Mouse (Mus musculus): ENCODE results near the gene Asic2. TPM values are rescaled to one million over a fixed set of nuclear protein-coding genes. Genes with fewer than 3 reads are reported as not detected.
A peak's percentile ranks its signal among the peaks of the same experiment; 100 is the strongest.

Asic2 gene
- total RNA-seq, 2 experiments from 2014 or later = 0.21 to 0.23 TPM

DNA sequence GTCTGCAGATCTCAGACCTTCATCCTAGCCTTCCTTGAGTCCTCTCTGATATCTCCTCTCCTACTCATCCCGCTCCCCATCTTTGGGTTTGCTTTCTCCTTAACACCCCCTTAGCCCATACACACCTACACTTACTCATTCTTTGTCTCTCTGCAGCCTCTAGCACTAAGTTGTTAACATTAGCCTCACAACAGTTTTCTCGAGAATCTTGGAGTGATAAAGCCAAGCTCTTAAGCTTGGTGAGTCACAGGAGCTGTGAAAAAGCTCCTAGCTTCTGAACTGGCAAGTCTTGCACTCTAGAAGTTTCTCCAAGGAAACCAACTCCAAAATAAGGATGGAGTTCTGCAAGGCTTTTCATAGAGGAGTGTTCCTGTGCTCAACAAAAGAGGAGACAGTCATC lies 803.4 kb downstream of the Asic2 start:
- DNase-seq = no peak

DNA sequence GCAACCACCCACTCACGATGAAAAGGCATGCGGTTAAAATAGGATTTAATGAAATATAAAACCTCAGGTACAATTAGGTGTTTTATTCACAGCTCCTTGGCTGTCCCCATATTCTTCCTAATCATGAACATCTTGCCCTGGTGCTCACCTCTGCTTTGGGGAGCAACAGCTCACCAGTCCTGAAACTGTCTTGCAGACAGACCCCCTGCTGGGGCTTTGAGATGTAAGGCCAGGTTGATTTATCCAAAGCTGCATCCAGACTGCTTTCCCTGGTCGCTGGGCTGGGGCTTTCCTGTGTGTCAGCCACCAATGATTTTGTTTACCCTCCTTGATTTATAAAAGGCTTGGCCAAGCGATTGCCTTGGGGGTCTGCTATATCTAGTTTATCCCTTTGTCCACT lies 805.2 kb downstream of the Asic2 start:
- no peak for DNase-seq

DNA sequence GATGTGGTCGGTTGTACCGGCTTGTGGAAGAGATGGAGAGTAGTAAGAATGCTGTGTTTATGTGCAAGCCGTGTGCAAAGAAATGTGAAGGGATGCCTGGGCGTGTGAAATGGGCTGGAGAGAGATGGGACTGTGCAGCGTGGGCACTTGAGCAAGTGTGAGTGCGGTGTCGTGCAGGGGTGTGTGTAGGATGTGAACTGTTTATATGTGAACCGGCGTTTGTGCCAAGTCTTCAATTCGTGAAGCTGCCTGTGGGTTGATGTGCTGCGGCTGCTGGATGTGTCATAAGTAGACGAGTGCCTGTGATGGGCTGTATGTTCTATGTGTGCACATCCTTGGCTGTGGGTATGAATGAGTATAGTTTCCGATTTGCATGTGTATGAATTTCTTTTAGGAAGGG lies 814.4 kb downstream of the Asic2 start:
- DNase-seq = no peak

DNA sequence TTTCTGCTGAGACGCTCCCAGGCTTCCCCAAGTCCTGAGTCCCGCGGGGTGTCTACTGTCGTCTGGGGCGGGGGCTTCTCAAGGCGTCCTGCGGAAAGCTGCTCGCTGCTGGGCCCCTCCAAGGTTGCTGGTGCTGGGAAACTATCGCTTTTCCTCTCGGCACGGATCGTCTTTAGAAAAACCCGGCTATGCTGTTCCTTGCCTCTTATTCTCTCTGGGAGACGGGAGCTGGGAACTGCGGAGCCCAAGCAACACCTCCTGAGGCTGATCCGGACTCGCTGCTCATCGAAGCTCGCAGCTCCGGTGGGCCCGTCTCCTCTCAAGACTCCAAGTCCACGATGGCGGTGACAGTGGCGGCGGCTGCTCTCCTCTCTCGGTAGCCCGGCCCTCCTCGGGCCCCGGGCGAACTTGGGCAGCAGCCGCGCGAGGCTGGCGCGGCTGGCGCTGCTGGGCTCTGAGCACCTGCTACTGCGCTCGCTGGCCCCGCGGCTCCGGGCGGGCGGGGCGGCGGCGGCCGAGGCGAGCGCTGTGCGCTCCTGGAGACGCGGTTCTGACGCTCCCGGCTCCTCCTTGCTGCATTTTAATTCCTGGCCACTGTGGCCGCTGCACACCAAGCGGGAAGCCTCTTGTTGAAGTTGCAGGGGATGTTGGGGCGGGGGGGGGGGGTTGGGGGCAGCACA lies 815.0 kb downstream of the Asic2 start:
- peak; percentile 13 for DNase-seq

DNA sequence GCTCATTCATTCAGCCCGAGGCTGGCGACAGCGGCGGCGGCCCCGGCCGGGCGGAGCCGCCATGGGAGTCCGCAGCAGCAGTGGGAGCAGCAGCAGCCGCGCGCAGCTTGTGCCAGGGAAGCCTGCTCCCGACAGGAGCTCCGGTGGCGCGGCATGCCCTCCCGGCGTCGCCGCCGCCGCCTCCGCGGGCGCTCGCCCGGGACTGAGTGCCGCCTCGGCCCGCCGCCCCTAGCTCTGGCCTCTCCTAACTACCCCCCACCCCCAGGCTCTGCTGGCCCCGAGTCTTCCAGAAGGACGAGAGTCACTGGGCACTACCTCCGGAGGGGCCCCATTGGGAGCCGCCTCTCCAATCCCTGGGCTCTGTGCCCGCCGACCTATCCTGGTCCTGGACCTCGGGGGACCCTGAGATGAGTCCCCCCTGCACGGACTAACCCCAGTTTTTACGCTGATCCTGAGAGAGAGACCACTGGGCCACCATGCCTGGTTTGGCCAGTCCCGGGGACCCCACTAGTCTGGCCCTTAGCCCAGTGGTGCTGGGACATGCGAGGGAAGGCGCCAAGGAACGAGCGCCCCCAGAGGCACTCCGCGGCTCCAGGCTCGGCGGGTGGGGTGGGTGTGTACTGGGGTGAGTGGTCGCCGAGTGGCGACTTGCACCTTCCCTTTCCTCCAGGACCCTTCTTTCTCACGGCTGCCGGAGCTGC lies 815.6 kb downstream of the Asic2 start:
- DNase-seq = peak; percentile 13

DNA sequence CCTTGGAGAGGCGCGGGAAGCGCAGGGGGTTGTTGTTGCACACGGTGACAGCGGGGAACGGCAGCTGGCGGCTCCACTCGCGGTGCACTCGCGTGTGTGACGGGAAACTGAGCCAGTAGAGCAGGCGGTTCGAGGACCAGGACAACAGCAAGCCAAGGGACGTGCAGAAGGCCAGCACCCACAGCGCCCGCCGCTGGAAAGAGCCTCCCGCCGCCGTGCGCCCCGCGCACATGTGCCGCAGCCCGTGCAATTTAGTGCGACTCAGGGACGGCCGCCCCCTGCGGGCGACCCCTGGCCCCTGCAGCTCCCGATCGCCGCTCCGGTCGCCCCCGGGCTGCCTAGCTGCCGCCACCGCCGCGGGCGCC lies 816.3 kb downstream of the Asic2 start:
- DNase-seq = peak; percentile 17

DNA sequence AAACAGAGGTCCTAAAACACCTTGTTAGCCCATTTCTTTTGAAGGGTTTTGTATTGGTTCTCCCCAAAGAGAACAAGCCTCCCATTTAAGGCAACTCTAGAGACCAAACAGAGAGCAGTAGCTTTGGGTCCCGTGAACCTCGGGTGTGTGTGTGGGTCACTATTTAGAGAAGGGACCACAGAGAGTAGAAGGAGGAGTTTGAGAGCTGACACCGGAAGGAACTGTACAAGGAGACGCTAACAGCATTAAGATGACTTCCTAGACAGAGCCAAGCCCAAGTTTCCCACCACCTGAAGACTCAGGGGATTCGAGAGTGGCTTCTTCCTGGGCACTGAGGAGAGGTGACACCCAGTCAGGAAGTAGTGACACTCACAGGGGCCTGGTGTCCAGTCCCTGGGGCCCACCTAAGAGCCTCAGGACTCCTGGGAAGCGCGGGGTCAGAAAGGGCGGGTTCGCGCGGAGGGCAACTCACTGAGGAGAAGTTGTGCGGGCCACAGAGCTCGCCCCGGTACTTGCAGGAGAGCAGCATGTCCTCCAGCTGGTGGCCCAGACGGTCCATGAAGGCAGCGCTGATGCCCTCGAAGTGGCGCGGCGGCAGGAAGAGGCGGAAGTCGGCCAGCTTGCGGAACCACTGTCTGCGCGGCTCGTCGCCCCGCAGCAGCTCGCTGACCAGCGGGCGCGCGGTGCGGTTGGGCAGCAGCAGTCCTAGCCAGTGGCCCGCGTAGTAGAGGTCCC lies 816.8 kb downstream of the Asic2 start:
- peak; percentile 7 for DNase-seq

DNA sequence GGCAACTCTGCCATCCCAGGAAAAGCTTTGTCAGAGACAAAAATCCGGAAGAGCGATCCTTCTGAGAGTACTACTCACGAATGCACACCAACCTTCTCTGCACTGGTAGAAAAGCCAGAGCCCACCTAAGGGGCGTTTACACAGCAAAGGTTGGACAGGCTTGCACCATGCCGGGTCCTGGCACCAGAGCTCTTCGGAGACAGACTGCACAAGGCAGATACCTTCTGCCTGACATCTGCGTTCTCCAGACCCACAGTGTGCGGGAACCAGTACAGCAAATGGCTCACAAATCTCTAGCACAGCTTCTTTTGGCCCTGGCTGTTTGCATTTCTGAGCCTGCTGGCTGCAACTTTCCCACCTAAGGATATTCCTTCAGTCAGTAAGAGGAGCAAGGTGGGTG lies 817.6 kb downstream of the Asic2 start:
- DNase-seq = no peak

DNA sequence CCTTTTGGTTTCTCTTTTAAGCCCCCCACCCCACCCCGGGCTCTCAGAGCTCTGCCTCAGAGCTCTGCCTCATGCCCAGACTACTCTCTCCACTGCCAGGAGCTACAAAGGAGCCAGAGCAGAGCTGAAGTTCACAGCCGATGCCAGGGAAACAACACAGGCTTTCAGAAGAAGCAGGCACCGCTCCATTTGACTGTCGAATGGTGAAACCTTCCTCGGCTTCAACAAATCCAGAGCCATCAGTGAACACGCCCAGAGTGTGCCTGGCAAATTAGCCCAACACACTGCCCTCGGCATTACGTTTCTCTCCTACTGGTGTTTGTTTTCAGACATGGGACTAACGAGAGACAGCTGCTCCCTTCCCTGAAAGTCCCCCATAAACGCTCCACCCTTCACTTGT lies 819.8 kb downstream of the Asic2 start:
- no peak for DNase-seq

DNA sequence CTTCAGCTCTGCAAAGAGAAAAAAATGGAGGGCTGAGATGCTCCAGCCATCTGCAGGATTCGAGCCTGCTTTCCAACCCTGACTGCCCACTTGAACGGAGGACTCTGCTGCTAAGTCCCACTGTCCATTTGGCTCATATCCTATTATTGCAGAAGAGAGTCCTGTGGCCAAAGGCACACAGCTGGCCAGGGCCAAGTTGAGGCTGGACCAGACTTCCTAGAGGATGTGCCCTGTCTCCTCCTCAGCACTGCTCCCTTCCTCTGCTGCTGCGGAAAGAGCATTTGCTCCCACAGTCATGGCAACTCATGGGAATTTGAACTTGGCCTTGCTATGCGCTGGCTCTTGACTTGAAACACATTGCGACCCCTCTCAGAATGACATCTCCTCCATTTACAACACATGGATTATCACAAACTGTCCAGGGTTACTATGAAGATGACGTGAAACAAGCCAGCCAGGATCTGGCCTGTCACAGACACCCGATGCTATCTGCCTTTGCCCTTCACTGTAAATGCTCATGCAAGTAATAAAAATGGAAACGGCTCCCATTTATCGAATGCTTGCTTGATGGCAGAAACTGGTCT lies 821.6 kb downstream of the Asic2 start:
- DNase-seq = no peak

DNA sequence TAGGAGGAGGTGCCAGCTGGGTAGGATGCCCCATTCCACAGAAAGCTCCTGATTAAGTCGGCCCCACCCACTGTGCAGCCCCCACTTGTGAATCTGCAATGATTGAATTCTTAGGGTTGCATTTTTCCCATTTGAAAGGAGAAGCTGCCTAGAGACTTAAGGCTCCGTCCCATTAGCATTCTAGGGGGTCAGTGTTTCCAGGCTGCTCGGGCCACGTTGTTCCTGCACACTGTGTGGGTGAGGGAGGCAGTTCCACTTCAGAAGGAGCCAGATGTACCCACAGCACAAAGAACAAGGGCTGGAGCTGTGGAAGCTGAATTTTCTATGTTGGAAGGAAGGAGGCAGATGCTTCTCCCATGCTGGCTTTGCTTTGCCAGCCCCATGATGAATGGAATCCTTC lies 833.1 kb downstream of the Asic2 start:
- no peak for DNase-seq

DNA sequence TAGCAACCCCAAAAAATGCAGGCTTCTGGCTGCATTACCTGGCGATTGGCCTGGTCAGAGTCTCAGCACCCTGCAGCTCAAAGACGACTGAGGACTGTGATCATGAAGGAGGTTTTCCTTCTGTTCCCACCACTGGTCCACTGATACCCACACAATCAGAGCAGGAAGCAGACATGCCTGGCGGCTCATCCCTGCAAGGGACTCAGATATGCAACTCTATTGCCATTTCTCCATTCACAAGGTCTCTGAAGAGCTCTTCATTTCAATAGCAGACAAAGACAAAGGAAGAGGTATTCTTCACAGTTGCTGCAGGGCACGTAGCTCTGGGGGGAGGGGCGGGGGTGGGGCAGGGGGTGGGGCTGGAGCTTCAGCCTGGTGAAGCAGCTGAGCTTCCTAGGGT lies 834.3 kb downstream of the Asic2 start:
- no peak for DNase-seq

DNA sequence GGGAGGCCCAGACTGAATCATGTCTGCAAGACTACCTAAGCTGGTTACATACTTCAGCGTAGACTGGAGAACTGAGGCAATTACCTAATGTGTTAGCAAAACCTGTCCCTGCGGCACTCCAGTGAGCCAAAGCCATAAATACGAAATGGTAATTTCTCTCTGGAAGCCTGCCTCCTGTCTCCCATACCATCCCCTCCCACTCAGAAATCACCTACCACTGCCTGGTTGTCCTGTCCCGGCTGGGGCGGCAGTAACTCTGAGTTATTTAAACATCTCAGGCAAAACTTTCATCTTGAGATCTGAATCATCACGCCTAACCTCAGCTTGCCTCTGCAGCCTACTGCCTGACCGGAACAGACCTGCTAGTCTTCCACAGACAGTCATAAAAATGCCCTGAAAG lies 835.6 kb downstream of the Asic2 start:
- no peak for DNase-seq

DNA sequence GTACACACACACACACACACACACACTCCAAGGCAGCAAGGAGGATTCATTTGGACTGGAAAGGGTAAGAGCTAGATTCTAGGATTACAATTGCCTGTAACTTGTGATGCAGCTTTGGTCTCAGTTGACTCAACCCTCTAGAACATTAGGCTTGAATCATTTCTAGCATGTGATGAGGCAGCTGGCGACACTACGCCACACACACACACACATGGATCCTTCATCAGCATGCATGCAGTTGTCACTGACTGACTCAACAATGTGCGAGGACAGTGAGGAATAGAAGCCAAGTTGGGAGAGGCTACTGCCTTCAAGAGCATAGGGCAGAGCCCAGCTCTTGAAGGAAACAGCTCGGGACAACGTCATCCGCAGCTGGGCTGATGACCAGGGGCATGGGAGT lies 843.9 kb downstream of the Asic2 start:
- no peak for DNase-seq

DNA sequence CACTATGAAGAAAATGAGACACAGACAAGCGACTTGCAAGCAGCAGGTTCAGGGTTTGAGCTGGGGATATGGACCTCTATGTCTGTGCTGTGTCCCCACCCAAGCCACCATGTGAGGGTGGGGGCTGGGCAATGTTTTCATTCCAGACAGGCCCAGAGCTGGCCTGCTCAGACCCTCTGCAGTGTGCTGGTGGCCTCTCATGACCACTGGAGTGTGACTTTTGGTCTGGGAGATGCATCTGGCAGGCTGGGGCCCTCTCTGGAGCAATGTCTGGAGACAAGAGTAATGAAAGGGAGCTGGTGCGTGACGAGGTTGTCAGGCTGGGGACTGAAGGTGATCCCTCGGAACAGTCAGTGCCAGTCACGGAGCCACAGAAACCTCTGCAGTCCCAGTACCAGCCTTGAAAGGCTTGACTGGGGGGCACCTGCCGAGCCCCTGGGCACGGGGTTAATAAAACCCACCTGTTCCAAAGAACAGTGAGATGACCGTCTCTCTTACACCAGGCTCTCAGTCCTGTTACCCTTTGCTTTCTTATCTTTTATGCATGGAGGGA lies 848.2 kb downstream of the Asic2 start:
- DNase-seq = no peak

DNA sequence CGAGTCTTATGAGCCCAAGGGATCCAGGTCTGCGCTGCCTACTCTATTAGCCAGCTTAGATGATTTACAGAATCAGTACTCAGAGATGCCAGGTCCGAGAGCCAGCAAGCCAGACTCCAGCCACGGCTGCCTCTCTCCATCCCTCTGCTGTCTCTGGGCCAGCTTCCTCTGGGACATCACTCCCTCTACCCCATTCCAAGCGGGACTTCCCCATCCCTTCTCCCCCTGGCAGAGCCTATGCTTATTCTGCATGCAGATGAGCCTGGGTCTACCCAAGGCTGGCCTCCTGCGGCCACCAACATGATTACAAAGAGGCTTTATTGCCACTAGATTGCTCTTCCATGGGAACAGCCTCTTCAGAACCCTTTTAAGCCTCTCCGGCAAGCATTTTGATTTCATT lies 850.2 kb downstream of the Asic2 start:
- no peak for DNase-seq

DNA sequence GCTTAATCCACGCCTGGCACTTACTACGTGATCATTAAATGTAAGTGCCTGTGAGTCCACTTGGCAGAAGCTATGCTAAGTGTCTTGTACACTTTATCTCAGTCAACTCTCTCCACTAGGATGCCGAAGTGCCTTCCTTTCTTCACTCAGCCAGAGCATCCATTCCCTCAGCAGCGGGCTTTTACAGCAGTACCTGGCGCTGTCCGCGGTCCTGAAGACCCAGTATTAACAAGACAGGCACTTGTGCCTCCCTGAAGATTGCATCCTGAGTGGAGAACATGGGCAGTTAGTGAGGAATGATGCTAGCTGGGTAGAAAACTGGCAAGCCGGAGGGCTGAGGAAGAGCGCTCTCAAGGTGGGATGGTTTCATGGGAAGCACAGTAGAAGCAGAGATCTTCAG lies 852.6 kb downstream of the Asic2 start:
- peak; percentile 67 for DNase-seq

DNA sequence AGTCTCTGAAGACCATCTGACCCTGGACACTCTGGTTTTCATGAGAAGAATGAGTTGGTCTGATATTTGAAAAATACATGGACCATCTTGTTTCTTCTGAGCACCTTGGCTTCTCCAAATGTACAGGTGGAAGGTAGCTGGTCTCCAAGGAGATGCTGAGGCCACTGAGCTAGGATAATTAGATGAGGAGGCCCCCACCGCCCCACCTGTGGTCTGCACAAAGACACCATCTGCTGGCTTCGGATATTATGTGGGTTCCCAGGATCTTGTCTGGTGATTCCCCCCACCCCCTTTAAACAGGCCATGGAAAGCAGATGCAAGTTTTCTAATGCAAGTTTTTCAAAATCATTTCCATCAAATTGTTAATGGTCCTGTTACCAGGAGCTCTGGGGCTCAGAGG lies 856.6 kb downstream of the Asic2 start:
- no peak for DNase-seq

DNA sequence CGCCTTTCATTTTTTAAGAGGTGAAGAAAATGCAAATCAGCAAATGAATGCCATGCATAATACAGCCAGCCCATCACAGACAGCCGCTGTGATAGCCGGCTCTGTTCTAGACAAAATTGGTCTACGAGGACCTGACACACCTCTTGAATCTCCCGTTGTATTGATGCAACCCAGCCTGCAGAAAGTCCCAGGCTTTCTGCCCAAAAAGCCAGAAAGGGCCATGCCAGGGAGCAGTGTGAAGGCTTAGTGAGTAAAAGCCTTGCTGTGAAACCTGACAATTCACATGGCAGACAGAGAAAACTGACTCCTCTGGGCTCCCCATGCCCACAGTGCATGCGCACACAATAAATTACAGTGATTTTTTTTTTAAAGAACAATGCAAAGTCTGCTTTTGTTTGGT lies 858.2 kb downstream of the Asic2 start:
- no peak for DNase-seq

DNA sequence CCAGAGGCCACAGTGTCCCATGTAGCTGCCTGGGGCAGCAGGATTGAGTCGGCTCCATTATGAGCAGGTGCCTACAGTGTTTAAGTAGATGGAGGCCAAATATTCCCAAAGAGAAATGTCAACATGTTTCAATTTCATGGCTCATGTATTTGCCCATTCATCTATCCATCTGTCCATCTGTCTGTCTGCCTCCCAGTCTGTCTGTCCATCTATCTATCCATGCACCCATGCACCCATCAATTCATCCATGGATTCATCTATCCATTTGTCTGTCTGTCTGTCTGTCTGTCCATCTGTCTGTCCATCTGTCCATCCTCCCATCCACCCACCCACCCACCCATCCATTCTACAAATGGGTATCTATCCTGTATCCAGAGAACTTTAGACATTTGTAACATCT lies 861.3 kb downstream of the Asic2 start:
- DNase-seq = no peak

DNA sequence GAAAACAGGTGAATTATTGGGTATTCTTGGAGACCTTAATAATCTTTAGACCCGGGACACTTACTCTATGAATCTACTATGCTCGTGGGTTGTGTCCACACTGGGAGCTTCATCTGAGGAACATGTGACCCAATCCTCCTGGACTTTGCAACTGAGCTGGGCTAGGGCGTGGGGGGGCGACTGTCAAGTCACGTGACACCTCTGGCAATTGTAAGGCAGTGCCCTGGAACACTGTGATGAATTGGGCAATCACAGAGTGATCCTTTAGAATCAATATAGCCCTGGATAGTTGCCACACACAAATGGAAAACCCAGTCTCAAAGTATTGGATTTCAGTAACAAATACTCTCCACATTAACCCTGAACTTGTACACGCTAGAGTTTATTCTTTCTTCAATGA lies 867.4 kb downstream of the Asic2 start:
- no peak for DNase-seq

DNA sequence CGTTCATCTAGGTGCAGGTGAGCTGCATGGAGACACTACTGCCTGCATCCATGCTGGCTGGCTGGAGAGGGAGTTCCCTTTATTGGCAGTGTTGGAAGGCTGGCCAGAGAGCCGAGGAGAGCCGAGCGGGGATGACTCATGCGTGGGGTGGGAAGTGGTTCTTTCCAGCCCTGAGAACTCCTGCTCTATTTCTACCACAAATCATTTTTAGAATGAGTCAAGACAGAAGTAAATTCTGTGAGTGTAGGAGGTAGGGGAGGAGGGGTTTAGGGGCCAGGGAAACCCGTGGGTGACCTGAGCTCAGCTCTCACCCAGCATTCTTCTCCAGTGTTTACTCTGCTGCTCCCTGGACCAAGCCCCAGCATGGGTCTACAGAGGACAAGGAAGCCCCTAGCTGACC lies 872.2 kb downstream of the Asic2 start:
- DNase-seq = no peak

DNA sequence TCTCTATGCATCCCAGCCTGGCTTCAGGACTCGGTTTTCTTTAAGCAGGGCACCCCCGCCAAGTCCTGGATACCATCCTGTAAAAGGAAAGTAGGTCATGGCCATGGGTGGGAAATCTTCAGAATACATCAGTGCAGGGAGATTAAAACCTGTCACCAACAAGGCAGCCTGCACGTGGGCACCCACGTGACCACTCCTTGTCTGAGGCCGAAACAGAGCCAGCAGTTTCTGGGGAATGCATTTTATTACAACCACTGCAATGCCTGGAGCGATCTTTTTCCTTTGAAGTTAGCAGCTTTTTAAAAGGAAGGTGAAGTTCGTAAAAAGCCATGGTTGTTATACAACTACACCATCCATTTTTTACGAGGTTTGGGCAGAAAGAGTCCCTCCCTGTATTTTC lies 873.7 kb downstream of the Asic2 start:
- DNase-seq = no peak

Data from gastrocnemius, postnatal 10 days (tissue).